Mouse (Mus musculus) forebrain, embryonic 16.5 days (tissue): Measurements from ENCODE around the gene Sidt1. TPM values are rescaled to one million over a fixed set of nuclear protein-coding genes. Genes with fewer than 3 reads are reported as not detected.
A peak's percentile ranks its signal among the peaks of the same experiment; 100 is the strongest.

Source experiments
- ATAC-seq: fragments of 200-750 bp; cut with Nextera tagmentation; 2 replicates; pipeline ENCODE4 v1.8.0; 2017; ENCODE audit warnings: mild to moderate bottlenecking, moderate library complexity
- H3K27ac ChIP-seq: fragments of 300-500 bp; sonication (generic); 2 replicates; pipeline ENCODE4 v1.5.1; 2014; ENCODE audit warnings: low read length, control low read depth
- H3K27me3 ChIP-seq: fragments of 300-500 bp; sonication (generic); replicated peaks from 2 replicates; pipeline ENCODE4 v1.6.1; 2014; ENCODE audit warnings: low read length; ENCODE audit not compliant: control insufficient read depth, insufficient read depth
- H3K36me3 ChIP-seq: fragments of 300-500 bp; sonication (generic); 2 replicates; pipeline ENCODE4 v1.6.1; 2014; ENCODE audit not compliant: control insufficient read depth, insufficient read depth
- H3K4me1 ChIP-seq: fragments of 300-500 bp; sonication (generic); replicated peaks from 2 replicates; pipeline ENCODE4 v1.6.1; 2014; ENCODE audit warnings: low read length; ENCODE audit not compliant: control insufficient read depth, insufficient read depth
- H3K4me2 ChIP-seq: fragments of 300-500 bp; sonication (generic); 2 replicates; pipeline ENCODE4 v1.6.1; 2014; ENCODE audit warnings: mild to moderate bottlenecking, low read length, control low read depth
- H3K4me3 ChIP-seq: fragments of 300-500 bp; sonication (generic); replicated peaks from 2 replicates; pipeline ENCODE4 v1.5.1; 2014; ENCODE audit warnings: mild to moderate bottlenecking, low read length, control low read depth
- H3K9ac ChIP-seq: fragments of 300-500 bp; sonication (generic); replicated peaks from 2 replicates; pipeline ENCODE4 v1.6.1; 2014; ENCODE audit warnings: low read depth, low read length, control low read depth
- H3K9me3 ChIP-seq: fragments of 300-500 bp; sonication (generic); 2 replicates; pipeline ENCODE4 v1.6.1; 2016; ENCODE audit warnings: low read length; ENCODE audit not compliant: control insufficient read depth
- WGBS: fragments of 180-500 bp; shearing (Covaris S2); extraction: QIAGEN DNeasy Blood & Tissue Kit; methylation state at CpG from one replicate; pipeline ENCODE4 v1.1.7; 2014; 5-methylcytosine and 5-hydroxymethylcytosine counted together
- polyA plus RNA-seq: library from polyadenylated mRNA; unstranded; fragments of >200 nt; fragmentation: Nextera tagmentation; extraction: Ambion mirVana; gene quantifications from 2 replicates; pipeline ENCODE4 v1.2.1, GENCODE M21; 2015

Gene Sidt1
- polyA plus RNA-seq, 1 experiment from 2014 or later = 5.3 TPM

- Histone ChIP-seq H3K9me3 (no peaks in the 10 kb centered on the region), H3K4me2 (no peak overlapping the region), H3K4me1 (no peaks in the 10 kb centered on the region), H3K27me3 (no peaks in the 10 kb centered on the region), H3K27ac (no peak overlapping the region), H3K36me3 (no peaks in the 10 kb centered on the region), H3K9ac (no peak overlapping the region), H3K4me3 (no peak overlapping the region)
- WGBS = 54% methylated on average over 10 of the region's 10 CpGs
- ATAC-seq = peak; percentile 74; the same call in 1 of the 2 replicates
Measured at GRCm38 (mm10) chr16:44238835-44239263, 94.1 kb downstream of the Sidt1 start.

- Histone ChIP-seq H3K27me3 (no peaks in the 10 kb centered on the region), H3K4me1 (no peaks in the 10 kb centered on the region), H3K9me3 (no peaks in the 10 kb centered on the region), H3K36me3 (no peaks in the 10 kb centered on the region), H3K4me2 (no peak overlapping the region), H3K27ac (no peak overlapping the region), H3K9ac (no peak overlapping the region), H3K4me3 (no peak overlapping the region)
- ATAC-seq = no peak
- 66% methylated on average over 3 of the region's 3 CpGs for WGBS
Measured at GRCm38 (mm10) chr16:44237836-44238235, 95.2 kb downstream of the Sidt1 start.

GRCm38 (mm10) chr16:44233019-44233418 lies 100.0 kb downstream of the Sidt1 start:
- H3K27me3 ChIP-seq = no peaks in the 10 kb centered on the region
- no peak overlapping the region for H3K4me2 ChIP-seq
- no peak overlapping the region for H3K27ac ChIP-seq
- H3K4me3 ChIP-seq = no peak overlapping the region
- no peaks in the 10 kb centered on the region for H3K36me3 ChIP-seq
- H3K9ac ChIP-seq = no peak overlapping the region
- H3K9me3 ChIP-seq = no peaks in the 10 kb centered on the region
- no peak for ATAC-seq
- H3K4me1 ChIP-seq = no peaks in the 10 kb centered on the region
- WGBS = 91% methylated on average over 7 of the region's 7 CpGs

- no peak for ATAC-seq
- Histone ChIP-seq H3K4me1 (no peaks in the 10 kb centered on the region), H3K36me3 (no peaks in the 10 kb centered on the region), H3K9me3 (no peaks in the 10 kb centered on the region), H3K4me2 (no peak overlapping the region), H3K27me3 (no peaks in the 10 kb centered on the region), H3K4me3 (no peak overlapping the region), H3K27ac (no peak overlapping the region), H3K9ac (no peak overlapping the region)
- 90% methylated on average over 13 of the region's 13 CpGs for WGBS
Measured at GRCm38 (mm10) chr16:44226706-44227291, 106.2 kb downstream of the Sidt1 start.

GRCm38 (mm10) chr16:44221463-44221862 lies 111.5 kb downstream of the Sidt1 start:
- WGBS = 94% methylated on average over 6 of the region's 6 CpGs

GRCm38 (mm10) chr16:44216417-44216816 lies 116.6 kb downstream of the Sidt1 start:
- H3K27ac ChIP-seq = no peak overlapping the region
- H3K4me1 ChIP-seq = no peaks in the 10 kb centered on the region
- no peak for ATAC-seq
- H3K9ac ChIP-seq = no peak overlapping the region
- 95% methylated on average over 7 of the region's 7 CpGs for WGBS
- H3K4me2 ChIP-seq = no peak overlapping the region
- no peaks in the 10 kb centered on the region for H3K9me3 ChIP-seq
- H3K4me3 ChIP-seq = no peak overlapping the region
- H3K27me3 ChIP-seq = no peaks in the 10 kb centered on the region
- peaks cover 32% of the 10 kb centered on the region for H3K36me3 ChIP-seq

More at GRCm38 (mm10) chr16:44221463-44221862, 111.5 kb downstream of the Sidt1 start:
- no peak overlapping the region for H3K4me3 ChIP-seq
- H3K9ac ChIP-seq = no peak overlapping the region
- no peak overlapping the region for H3K4me2 ChIP-seq
- H3K36me3 ChIP-seq = peaks cover 31% of the 10 kb centered on the region
- H3K4me1 ChIP-seq = no peaks in the 10 kb centered on the region
- H3K9me3 ChIP-seq = no peaks in the 10 kb centered on the region
- no peak for ATAC-seq
- no peak overlapping the region for H3K27ac ChIP-seq
- no peaks in the 10 kb centered on the region for H3K27me3 ChIP-seq

- H3K27ac ChIP-seq = no peak overlapping the region
- no peak overlapping the region for H3K4me3 ChIP-seq
- H3K4me2 ChIP-seq = no peak overlapping the region
- H3K9ac ChIP-seq = no peak overlapping the region
- WGBS = 90% methylated on average over 9 of the region's 9 CpGs
- H3K4me1 ChIP-seq = no peaks in the 10 kb centered on the region
- no peak for ATAC-seq
- H3K27me3 ChIP-seq = no peaks in the 10 kb centered on the region
- no peaks in the 10 kb centered on the region for H3K9me3 ChIP-seq
- peaks cover 27% of the 10 kb centered on the region for H3K36me3 ChIP-seq
Measured at GRCm38 (mm10) chr16:44215513-44215912, 117.5 kb downstream of the Sidt1 start.

GRCm38 (mm10) chr16:44212703-44213102 lies 120.3 kb downstream of the Sidt1 start:
- H3K4me2 ChIP-seq = no peak overlapping the region
- no peaks in the 10 kb centered on the region for H3K9me3 ChIP-seq
- 95% methylated on average over 7 of the region's 7 CpGs for WGBS
- ATAC-seq = no peak
- H3K9ac ChIP-seq = no peak overlapping the region
- no peaks in the 10 kb centered on the region for H3K4me1 ChIP-seq
- no peaks in the 10 kb centered on the region for H3K27me3 ChIP-seq
- peaks cover 10% of the 10 kb centered on the region for H3K36me3 ChIP-seq
- no peak overlapping the region for H3K27ac ChIP-seq
- H3K4me3 ChIP-seq = no peak overlapping the region

- Histone ChIP-seq H3K9ac (no peak overlapping the region), H3K36me3 (peaks cover 4% of the 10 kb centered on the region; the same call in 1 of the 2 replicates), H3K27ac (no peak overlapping the region), H3K27me3 (no peaks in the 10 kb centered on the region), H3K4me3 (no peak overlapping the region), H3K4me1 (no peaks in the 10 kb centered on the region), H3K9me3 (no peaks in the 10 kb centered on the region), H3K4me2 (no peak overlapping the region)
- ATAC-seq = no peak
- WGBS = 93% methylated on average over 1 of the region's 1 CpGs
Measured at GRCm38 (mm10) chr16:44211054-44211414, 122.0 kb downstream of the Sidt1 start.
